Mouse (Mus musculus) hindbrain, embryonic 16.5 days (tissue): ENCODE measurements at regions not wholly inside any gene's neighbourhood (a gene's known extent, or its start where the extent isn't known, plus 50 kb on each side); places are given as distances from the start of the nearest gene placed in this dataset.
A peak's percentile ranks its signal among the peaks of the same experiment; 100 is the strongest.

ENCODE experiments used
- ATAC-seq: fragments of 200-750 bp; cut with Nextera tagmentation; 2 replicates; pipeline ENCODE4 v1.8.0; 2017; ENCODE audit warnings: moderate TSS enrichment, moderate library complexity
- H3K27ac ChIP-seq: fragments of 300-500 bp; sonication (generic); 2 replicates; pipeline ENCODE4 v1.5.1; 2014; ENCODE audit warnings: low read depth, mild to moderate bottlenecking, control low read depth, low read length, moderate library complexity
- H3K27me3 ChIP-seq: fragments of 300-500 bp; sonication (generic); replicated peaks from 2 replicates; pipeline ENCODE4 v1.6.1; 2014; ENCODE audit warnings: low read length; ENCODE audit not compliant: control insufficient read depth, insufficient read depth
- H3K36me3 ChIP-seq: fragments of 300-500 bp; sonication (generic); 2 replicates; pipeline ENCODE4 v1.6.1; 2014; ENCODE audit warnings: mild to moderate bottlenecking, low read length, moderate library complexity, mixed read lengths; ENCODE audit not compliant: control insufficient read depth, insufficient read depth
- H3K4me1 ChIP-seq: fragments of 300-500 bp; sonication (generic); 2 replicates; pipeline ENCODE4 v1.6.1; 2014; ENCODE audit warnings: low read depth, low read length; ENCODE audit not compliant: control insufficient read depth, insufficient read depth
- H3K4me2 ChIP-seq: fragments of 300-500 bp; sonication (generic); 2 replicates; pipeline ENCODE4 v1.6.1; 2014; ENCODE audit warnings: mild to moderate bottlenecking, low read length, control low read depth, moderate library complexity
- H3K4me3 ChIP-seq: fragments of 300-500 bp; sonication (generic); 2 replicates; pipeline ENCODE4 v1.5.1; 2014; ENCODE audit warnings: mild to moderate bottlenecking, low read length, control low read depth, moderate library complexity
- H3K9ac ChIP-seq: fragments of 300-500 bp; sonication (generic); 2 replicates; pipeline ENCODE4 v1.6.1; 2014; ENCODE audit warnings: low read depth, mild to moderate bottlenecking, control low read depth, low read length, moderate library complexity
- H3K9me3 ChIP-seq: fragments of 300-500 bp; sonication (generic); 2 replicates; pipeline ENCODE4 v1.6.1; 2014; ENCODE audit warnings: mild to moderate bottlenecking, low read length, moderate library complexity; ENCODE audit not compliant: control insufficient read depth
- WGBS: fragments of 180-500 bp; shearing (Covaris S2); extraction: QIAGEN DNeasy Blood & Tissue Kit; methylation state at CpG from one replicate; pipeline ENCODE4 v1.1.7; 2014; 5-methylcytosine and 5-hydroxymethylcytosine counted together

- no peaks in the 10 kb centered on the region for H3K27me3 ChIP-seq
- no peak overlapping the region for H3K27ac ChIP-seq
- no peaks in the 10 kb centered on the region for H3K4me1 ChIP-seq
- H3K9ac ChIP-seq, result no peak overlapping the region
- no peak for ATAC-seq
- no peak overlapping the region for H3K4me3 ChIP-seq
- H3K9me3 ChIP-seq, result no peaks in the 10 kb centered on the region
- no peak overlapping the region for H3K4me2 ChIP-seq
- H3K36me3 ChIP-seq, result no peaks in the 10 kb centered on the region
Observed at GRCm38 (mm10) chr5:63331186-63331585, 317.7 kb upstream of the Nwd2 start.

- 73% methylated on average over 2 of the region's 2 CpGs for WGBS
- H3K27ac ChIP-seq, result no peak overlapping the region
- H3K9me3 ChIP-seq, result no peaks in the 10 kb centered on the region
- ATAC-seq, result no peak
- no peak overlapping the region for H3K4me3 ChIP-seq
- H3K27me3 ChIP-seq, result no peaks in the 10 kb centered on the region
- no peak overlapping the region for H3K4me2 ChIP-seq
- H3K36me3 ChIP-seq, result no peaks in the 10 kb centered on the region
- H3K9ac ChIP-seq, result no peak overlapping the region
- H3K4me1 ChIP-seq, result no peaks in the 10 kb centered on the region
Observed at GRCm38 (mm10) chr5:63351108-63351507, 297.8 kb upstream of the Nwd2 start.

- Histone ChIP-seq H3K4me2 (no peak overlapping the region), H3K9ac (no peak overlapping the region), H3K36me3 (no peaks in the 10 kb centered on the region), H3K27me3 (no peaks in the 10 kb centered on the region), H3K9me3 (no peaks in the 10 kb centered on the region), H3K4me3 (no peak overlapping the region), H3K27ac (no peak overlapping the region), H3K4me1 (no peaks in the 10 kb centered on the region)
- no peak for ATAC-seq
- WGBS, result 86% methylated on average over 2 of the region's 2 CpGs
Observed at GRCm38 (mm10) chr5:63391956-63392355, 256.9 kb upstream of the Nwd2 start.

- WGBS, result 51% methylated on average over 3 of the region's 3 CpGs
- ATAC-seq, result no peak
- no peak overlapping the region for H3K9ac ChIP-seq
Observed at GRCm38 (mm10) chr5:63397963-63398362, 250.9 kb upstream of the Nwd2 start.

GRCm38 (mm10) chr5:63430167-63430566 lies 218.7 kb upstream of the Nwd2 start:
- H3K27ac ChIP-seq, result no peak overlapping the region
- no peaks in the 10 kb centered on the region for H3K4me1 ChIP-seq
- WGBS, result 81% methylated on average over 3 of the region's 3 CpGs
- ATAC-seq, result no peak
- no peaks in the 10 kb centered on the region for H3K36me3 ChIP-seq
- no peak overlapping the region for H3K9ac ChIP-seq
- H3K4me2 ChIP-seq, result no peak overlapping the region
- H3K27me3 ChIP-seq, result no peaks in the 10 kb centered on the region
- H3K9me3 ChIP-seq, result no peaks in the 10 kb centered on the region
- H3K4me3 ChIP-seq, result no peak overlapping the region

More at GRCm38 (mm10) chr5:63397963-63398362, 250.9 kb upstream of the Nwd2 start:
- Histone ChIP-seq H3K4me2 (no peak overlapping the region), H3K27ac (no peak overlapping the region), H3K36me3 (no peaks in the 10 kb centered on the region), H3K4me3 (no peak overlapping the region), H3K27me3 (no peaks in the 10 kb centered on the region), H3K4me1 (no peaks in the 10 kb centered on the region), H3K9me3 (no peaks in the 10 kb centered on the region)

- no peak; the same call in 1 of the 2 replicates for ATAC-seq
- H3K4me1 ChIP-seq, result no peaks in the 10 kb centered on the region; the same call in 1 of the 2 replicates
- H3K36me3 ChIP-seq, result no peaks in the 10 kb centered on the region
- 59% methylated on average over 3 of the region's 3 CpGs for WGBS
- H3K9me3 ChIP-seq, result no peaks in the 10 kb centered on the region
- H3K4me3 ChIP-seq, result no peak overlapping the region
- H3K9ac ChIP-seq, result no peak overlapping the region
- H3K4me2 ChIP-seq, result no peak overlapping the region
- no peak overlapping the region for H3K27ac ChIP-seq
- H3K27me3 ChIP-seq, result no peaks in the 10 kb centered on the region
Observed at GRCm38 (mm10) chr5:63444407-63444806, 204.5 kb upstream of the Nwd2 start.

GRCm38 (mm10) chr5:63445171-63445570 lies 203.7 kb upstream of the Nwd2 start:
- H3K27me3 ChIP-seq, result no peaks in the 10 kb centered on the region
- H3K9me3 ChIP-seq, result no peaks in the 10 kb centered on the region
- 39% methylated on average over 4 of the region's 4 CpGs for WGBS
- H3K4me3 ChIP-seq, result no peak overlapping the region
- H3K4me2 ChIP-seq, result no peak overlapping the region
- H3K4me1 ChIP-seq, result no peaks in the 10 kb centered on the region; the same call in 1 of the 2 replicates
- no peak for ATAC-seq
- H3K27ac ChIP-seq, result peak overlapping the region; percentile 20; the same call in 1 of the 2 replicates
- H3K9ac ChIP-seq, result no peak overlapping the region
- no peaks in the 10 kb centered on the region for H3K36me3 ChIP-seq

GRCm38 (mm10) chr5:63468526-63469268 lies 180.2 kb upstream of the Nwd2 start:
- Histone ChIP-seq H3K4me1 (no peaks in the 10 kb centered on the region), H3K27ac (no peak overlapping the region), H3K27me3 (no peaks in the 10 kb centered on the region), H3K4me2 (no peak overlapping the region), H3K4me3 (no peak overlapping the region), H3K9ac (no peak overlapping the region), H3K36me3 (no peaks in the 10 kb centered on the region), H3K9me3 (no peaks in the 10 kb centered on the region)
- 0 out of 2 replicates have a peak, but pooled peaks have one; percentile 37 for ATAC-seq
- WGBS, result 62% methylated on average over 2 of the region's 2 CpGs

- no peak for ATAC-seq
- 60% methylated on average over 1 of the region's 1 CpGs for WGBS
- no peak overlapping the region for H3K9ac ChIP-seq
Observed at GRCm38 (mm10) chr5:63469701-63470100, 179.2 kb upstream of the Nwd2 start.

More at GRCm38 (mm10) chr5:63469701-63470100, 179.2 kb upstream of the Nwd2 start:
- no peaks in the 10 kb centered on the region for H3K4me1 ChIP-seq
- H3K4me2 ChIP-seq, result no peak overlapping the region
- no peak overlapping the region for H3K4me3 ChIP-seq
- H3K27me3 ChIP-seq, result no peaks in the 10 kb centered on the region
- no peaks in the 10 kb centered on the region for H3K9me3 ChIP-seq
- no peak overlapping the region for H3K27ac ChIP-seq
- H3K36me3 ChIP-seq, result no peaks in the 10 kb centered on the region
